Mouse (Mus musculus) mouse trophoblast stem cell (cell line): ENCODE results near the gene Olfr656.

Source experiments
- in situ Hi-C, 2 experiments: fragments of 300-500 bp; cut with MseI, MboI; formaldehyde crosslinking; loops; 2 replicates in 1 of 2; 3 replicates in 1 of 2; pipeline ENCODE4 v1.15.1; 2025

The Olfr656 gene

DNA sequence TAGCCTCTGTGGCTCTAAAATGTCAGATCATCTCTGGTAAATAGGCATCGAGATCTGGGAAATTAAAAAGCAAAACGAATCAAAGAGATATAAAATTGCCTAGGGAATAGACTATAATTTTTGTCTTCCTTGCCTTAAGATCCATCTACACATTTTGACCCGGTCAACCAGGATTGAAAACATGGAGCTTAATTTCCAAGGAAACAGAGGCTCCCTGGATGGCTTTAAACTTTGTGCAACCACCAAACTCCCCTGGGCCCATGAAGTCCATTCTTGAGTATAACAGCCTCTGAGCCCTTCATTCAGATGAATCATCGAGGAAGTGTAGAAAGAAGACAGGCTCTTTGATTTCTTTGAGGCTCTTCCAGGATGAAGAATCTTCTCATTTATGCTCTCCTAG, at the start of gene Olfr656:
Olfr656 (plus strand) TSS at position 301 of the 400 bp plus-strand sequence.
- in situ Hi-C loops = no loop called here

DNA sequence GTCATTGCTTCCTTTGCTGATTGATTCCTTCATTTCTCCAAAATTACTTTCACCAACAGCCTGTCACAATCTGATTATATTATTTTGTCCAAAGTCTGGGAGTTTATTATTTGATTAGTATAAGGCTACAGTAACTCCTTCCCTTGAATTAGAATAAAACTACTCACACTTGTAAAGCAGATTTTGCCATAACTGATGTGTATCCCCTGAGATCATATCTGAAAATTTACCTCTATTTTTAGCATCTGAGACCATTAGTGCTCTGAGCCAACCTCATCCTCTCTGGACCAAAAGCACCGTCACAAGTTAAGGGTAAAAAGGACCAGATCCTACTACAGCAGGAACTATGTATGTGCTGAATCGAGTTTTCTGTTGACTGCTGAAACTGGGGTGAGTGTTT, 36.7 kb upstream of the Olfr656 start, which contains the start of gene Olfr653:
Olfr653 (plus strand) TSS at position 301 of the 400 bp plus-strand sequence.
- in situ Hi-C loops = no loop called here

DNA sequence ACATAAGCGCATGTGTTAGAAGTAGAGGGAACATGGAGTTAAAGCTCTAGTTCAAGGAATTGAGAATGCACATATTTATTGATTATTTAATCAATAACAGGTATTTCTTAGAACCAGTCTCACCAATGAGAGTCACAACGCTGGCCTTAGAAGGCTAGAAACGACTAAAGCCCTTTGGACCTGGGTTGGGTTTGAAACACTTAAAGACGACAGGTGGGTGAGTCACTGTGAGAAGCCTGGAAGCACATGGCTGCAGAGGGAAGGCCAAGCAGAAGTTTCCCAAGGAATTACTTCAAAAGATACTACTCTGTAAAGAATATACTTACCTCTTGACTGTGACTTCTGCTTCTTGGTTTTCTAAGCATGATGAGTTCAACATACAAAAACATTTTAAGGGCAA, 32.9 kb upstream of the Olfr656 start:
- in situ Hi-C loops = no loop called here

DNA sequence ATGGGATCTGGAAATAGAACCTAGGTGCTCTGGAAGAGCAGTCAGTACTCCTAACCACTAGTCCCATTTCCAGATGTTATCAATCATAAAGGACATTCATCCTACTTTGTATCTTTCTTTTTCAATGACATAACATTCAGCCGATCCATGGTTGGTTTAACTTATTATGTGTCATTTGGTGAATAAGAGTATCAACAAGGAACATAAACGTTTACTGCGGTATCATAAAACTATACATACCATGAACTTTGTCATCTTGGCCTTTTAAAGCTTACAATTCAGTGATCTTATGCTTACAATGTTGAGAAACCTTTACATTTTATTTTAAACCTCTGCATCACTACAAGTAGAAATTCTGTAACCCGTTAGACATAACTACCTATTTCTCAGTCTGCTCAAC, 32.3 kb upstream of the Olfr656 start:
- in situ Hi-C loops = no loop called here

DNA sequence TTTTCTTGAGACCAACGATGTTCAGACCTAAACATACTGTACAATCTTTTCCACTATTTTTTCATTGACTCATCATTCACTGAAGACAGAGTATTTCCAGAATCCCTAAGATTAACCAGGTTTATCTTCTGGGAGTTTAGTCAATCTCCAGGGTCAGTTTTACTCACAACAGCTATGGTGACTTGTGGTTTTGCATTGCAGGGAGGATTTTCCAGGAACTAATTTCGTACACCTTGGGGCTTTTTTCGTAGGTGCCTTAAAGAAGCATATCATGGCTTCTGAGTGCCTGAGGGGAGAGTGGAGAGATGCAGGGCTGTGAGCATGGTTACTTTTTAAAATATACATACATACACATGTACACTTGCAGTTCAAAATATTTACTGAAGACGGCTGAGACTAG, 27.0 kb upstream of the Olfr656 start, which contains the start of gene Olfr654:
Olfr654 (plus strand) TSS at position 301 of the 400 bp plus-strand sequence.
- in situ Hi-C loops = no loop called here

DNA sequence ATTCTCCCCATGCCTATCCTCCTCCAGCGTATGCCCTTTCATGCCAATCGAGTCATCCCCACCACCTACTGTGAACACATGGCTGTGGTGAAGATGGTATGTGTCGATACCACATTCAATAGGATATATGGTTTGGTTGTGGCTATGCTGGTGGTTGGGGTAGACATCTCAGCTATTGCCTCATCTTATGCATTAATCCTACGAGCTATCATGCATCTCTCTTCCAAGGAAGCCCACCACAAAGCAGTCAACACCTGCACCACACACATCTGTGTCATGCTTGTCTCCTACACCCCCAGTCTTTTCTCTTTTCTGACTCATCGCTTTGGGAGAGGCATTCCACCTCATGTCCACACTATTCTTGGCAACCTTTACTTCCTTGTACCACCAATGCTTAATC, 25.5 kb upstream of the Olfr656 start:
- in situ Hi-C loops = no loop called here

DNA sequence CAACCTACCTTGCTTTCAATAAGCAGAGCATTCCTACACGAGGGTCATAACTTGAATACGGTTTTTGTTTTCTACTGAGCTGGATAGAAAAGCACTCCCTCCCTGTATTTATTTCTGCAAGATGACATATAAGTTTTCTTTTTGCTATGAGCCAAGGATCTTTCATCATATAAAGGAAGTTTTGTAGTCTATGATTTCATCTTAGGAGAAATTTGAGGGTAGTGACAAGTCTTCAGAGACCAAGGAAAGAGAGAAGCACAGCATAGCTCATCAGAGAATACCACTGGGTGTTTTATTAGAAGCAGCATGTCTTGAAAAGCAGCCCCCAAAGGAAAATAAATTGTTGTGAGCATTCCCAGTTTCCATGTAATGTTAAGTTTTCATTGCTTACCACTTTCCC, 12.1 kb upstream of the Olfr656 start, which contains the start of gene Olfr655:
Olfr655 (minus strand) TSS at position 101 of the 400 bp plus-strand sequence.
- in situ Hi-C loops = no loop called here

DNA sequence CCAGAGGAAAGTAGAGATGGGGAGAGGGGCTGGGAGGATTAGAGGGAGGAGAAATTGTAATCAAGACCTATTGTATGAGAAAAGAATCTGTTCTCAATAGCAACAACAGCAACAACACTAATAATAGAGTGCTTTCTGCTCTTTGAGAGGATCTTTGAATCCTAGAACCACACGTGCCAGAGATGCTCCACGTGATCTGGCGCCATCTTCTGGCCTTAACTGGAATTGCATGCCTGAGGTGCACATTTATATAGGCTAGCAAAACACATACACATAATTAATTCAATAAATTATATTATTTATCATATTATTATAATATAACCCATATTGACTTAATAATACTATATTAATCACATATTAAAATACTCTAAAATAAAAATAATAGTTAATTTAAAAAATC, 10.6 kb upstream of the Olfr656 start:
- in situ Hi-C loops = no loop called here

DNA sequence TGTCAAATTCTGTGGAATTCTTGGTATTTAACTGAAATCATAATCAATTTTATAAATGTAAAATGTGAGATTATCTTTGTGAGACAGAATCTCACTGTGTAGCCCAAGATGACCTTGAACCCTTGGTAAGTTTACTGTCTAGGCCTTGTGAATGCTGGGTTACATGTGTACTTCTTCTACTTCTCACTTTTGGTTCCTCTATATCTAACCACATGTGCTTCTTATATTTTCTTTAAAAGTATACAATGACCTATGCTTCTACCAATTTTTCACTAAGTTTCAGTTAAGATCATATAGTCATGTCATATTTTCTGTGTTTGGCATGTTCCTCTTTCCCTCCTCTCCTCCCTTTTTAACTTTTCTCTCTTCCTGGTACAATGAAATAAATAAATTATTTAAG, 9.0 kb upstream of the Olfr656 start:
- in situ Hi-C loops = no loop called here

DNA sequence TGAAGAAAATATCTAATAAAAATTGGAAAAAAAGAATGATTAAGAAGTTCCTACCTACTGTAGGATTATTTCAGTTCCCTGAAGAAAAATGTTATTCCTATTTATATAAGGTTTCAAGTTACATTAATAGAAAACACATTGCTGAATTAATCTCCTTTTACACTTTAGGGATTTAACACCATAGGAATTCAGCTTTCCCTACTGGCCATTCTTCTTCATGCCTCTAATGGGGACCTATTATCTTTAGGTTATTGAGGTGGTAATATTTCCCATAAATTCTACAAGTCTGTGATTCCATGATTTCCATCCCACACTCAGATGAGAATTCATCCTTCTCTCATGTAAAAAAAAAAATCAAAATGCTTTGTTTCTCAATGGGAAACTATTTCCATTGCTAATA, 10.7 kb downstream of the Olfr656 start, which contains the start of gene Olfr657:
Olfr657 (plus strand) TSS at position 301 of the 400 bp plus-strand sequence.
- in situ Hi-C loops = no loop called here

DNA sequence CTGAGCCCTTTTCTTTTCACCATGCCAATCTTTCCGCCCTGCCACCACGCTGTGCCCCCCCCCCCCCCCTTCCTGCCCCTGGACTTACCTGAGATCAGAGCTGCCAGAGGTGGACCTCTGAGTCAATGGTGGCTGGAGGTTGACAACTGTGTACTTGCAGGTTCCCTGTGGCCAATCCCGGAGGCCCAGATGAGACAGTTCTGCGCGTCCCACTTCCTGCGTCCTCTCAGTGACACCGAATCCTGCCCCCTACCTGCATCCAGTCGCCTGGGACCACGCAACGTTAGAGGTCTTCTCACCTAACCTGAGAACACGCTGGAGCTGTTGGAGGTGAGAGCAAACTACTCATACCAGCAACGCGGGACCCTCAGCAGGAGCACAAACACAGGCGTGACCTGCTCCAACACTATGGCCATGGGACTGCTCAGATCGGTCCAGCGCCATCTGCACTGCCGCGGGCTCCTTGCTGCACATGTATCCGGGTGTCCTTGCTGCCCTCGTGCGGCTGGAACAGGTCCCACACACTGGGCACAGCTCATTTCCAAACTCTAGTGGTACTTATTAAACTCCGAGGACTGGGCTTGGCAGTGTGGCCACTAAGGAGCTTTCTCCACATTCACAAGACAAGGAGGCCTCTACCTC, 33.2 kb downstream of the Olfr656 start, which contains the start of gene Olfr658:
Olfr658 (minus strand) TSS at position 465 of the 642 bp plus-strand sequence.
- in situ Hi-C loops = no loop called here

DNA sequence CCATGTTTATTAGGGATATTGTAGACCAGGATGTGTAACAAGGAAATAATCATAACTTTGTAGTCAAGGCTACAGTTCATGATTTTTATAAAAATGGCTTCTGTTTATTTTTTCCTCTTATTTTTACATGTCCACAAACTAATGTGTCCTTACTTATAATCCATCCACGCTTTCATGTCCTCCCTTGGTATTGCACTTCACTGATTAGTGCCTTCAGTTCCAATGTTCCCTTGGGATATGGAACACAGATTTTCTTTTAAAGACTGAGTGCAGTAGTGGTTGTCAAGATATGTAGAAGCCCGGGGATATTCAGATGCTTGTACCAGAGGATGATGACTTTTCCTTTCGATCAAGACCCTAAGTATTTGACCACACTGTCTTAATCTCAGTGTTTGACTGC, 52.7 kb downstream of the Olfr656 start, which contains the start of gene Olfr659:
Olfr659 (plus strand) TSS at position 301 of the 400 bp plus-strand sequence.
- in situ Hi-C loops = no loop called here
